Mouse (Mus musculus): ENCODE measurements at regions not wholly inside any gene's neighbourhood (a gene's known extent, or its start where the extent isn't known, plus 50 kb on each side); places are given as distances from the start of the nearest gene placed in this dataset.

DNA sequence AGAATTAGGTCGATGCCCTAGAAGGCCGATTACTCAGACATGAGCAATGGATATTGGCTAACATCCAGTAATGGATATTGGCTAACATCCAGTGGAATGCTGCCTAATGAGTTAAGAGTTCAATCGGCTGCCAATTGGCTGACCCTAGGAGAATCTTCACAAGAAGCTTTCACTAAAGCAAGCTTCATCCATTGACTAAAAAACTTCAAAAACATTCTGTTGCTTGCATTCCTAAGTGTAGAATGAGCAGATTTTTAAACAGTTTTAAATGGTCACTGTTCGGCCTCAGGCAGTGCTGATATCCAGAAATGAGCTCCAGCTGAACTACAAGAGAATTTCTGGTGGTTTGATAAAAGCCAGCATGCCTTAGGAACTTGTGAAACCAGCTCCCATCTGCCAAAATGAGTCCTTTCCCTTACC lies 56.8 kb upstream of the Cenpe start:
- TF ChIP-seq CTCF (IDR thresholded peaks at IDR 0.05; ENCODE audit: borderline replicate concordance, extremely low read depth, insufficient read depth, insufficient read length) (no peak), POLR2A (IDR thresholded peaks at IDR 0.05; ENCODE audit: borderline replicate concordance, extremely low read depth, insufficient read depth, insufficient read length, poor library complexity, severe bottlenecking) (no peak)
